Mouse (Mus musculus) heart, adult 18-20 months (tissue): Measurements from ENCODE around the gene Cox11. TPM values are rescaled to one million over a fixed set of nuclear protein-coding genes. Genes with fewer than 3 reads are reported as not detected.

ENCODE experiments used
- total RNA-seq, 2 experiments: library from RNA; stranded (reverse); gene quantifications; 2 replicates each; pipeline ENCODE4 v1.2.3; 2021

Gene Cox11
- total RNA-seq, 2 experiments from 2014 or later: 20.1 to 24.2 TPM

Other genes starting within 250 kb of the Cox11 start
- 10 to 100 TPM; 11.3 TPM for gene Hlf, start 247.3 kb upstream of the Cox11 start, total RNA-seq
- gene Stxbp4, start 89 bp upstream of the Cox11 start, total RNA-seq: 1 to 10 TPM; 4.2 to 5.5 TPM
- 10 to 100 TPM; 14.9 to 16.4 TPM for gene Tom1l1, start 50.2 kb downstream of the Cox11 start, total RNA-seq